ENCODE assay signal across 9 mouse cellular contexts in genomic region chr11:116531371-116532191, GRCm38 (mm10). TPM values are rescaled to one million over a fixed set of nuclear protein-coding genes. Genes with fewer than 3 reads are reported as not detected.
DNase-seq lines count a peak whose midpoint lies in the region; ATAC-seq and TF ChIP-seq lines count a peak whose summit lies in the region.
"Had no signal": no experiment of that assay in that cellular context is flagged by ENCODE, and none has a peak within 500 bp of the region (broad histone marks: within the 10 kb centered on the region; RNA-seq: fewer than 3 reads in every experiment).

No protein-coding gene starts in this region.

- TF ChIP-seq EP300 in lung, postnatal 0 days (IDR thresholded peaks at IDR 0.05) = no peak

- peak overlapping the region; percentile 93 for H3K4me2 ChIP-seq in hindbrain, embryonic 16.5 days (ENCODE audit: low read length)
- H3K4me2 ChIP-seq in lung, postnatal 0 days (replicated peaks; ENCODE audit: low read depth, low read length) = peak overlapping the region; percentile 86

- H3K4me3 ChIP-seq in left cerebral cortex, adult 2 months = peak overlapping the region; percentile 48
- peak overlapping the region; percentile 64 for H3K4me3 ChIP-seq in embryonic facial prominence, embryonic 10.5 days
- peak overlapping the region; percentile 50 for H3K4me3 ChIP-seq in hindbrain, embryonic 16.5 days (ENCODE audit: low read length)
- H3K4me3 ChIP-seq in lung, postnatal 0 days (ENCODE audit: low read depth, low read length) = peak overlapping the region; percentile 55

- ATAC-seq in hindbrain, embryonic 16.5 days = no peak
- ATAC-seq in lung, postnatal 0 days = 0 out of 2 replicates have a peak, but pooled peaks have one; percentile 7
- no peak for ATAC-seq in erythroid progenitor cell, adult 5-6 weeks (replicated peaks; ENCODE audit: low FRiP score, poor library complexity, severe bottlenecking)

- intact Hi-C loops in left cerebral cortex, adult 2 months (cut with DNase I) = loop anchor here (2.0 kb wide), 1 partner anchor 41 kb away; no protein-coding TSS in a partner anchor

- peak in 1 of 2 experiments; percentile 28 for DNase-seq in left cerebral cortex, adult 2 months (ENCODE audit: extremely low spot score in 1 of 2, low spot score in 2 of 2)
- no peak for DNase-seq in left cerebral cortex, adult 18-20 months (ENCODE audit: low spot score in 2 of 2)
- DNase-seq in embryonic facial prominence, embryonic 10.5 days (ENCODE audit: low spot score) = peak; percentile 54
- peak; percentile 65 for DNase-seq in lung, postnatal 0 days (ENCODE audit: low spot score)
- no peak for DNase-seq in layer of hippocampus, adult 9-10 months (ENCODE audit: low spot score)
- no peak for DNase-seq in right cerebral cortex, adult 2 months (ENCODE audit: low spot score in 2 of 2)

- H3K4me1 ChIP-seq in embryonic facial prominence, embryonic 10.5 days = peaks cover 58% of the 10 kb centered on the region
- H3K4me1 ChIP-seq in hindbrain, embryonic 16.5 days (ENCODE audit: control insufficient read depth, insufficient read depth, low read depth, low read length) = peaks cover 34% of the 10 kb centered on the region
- peaks cover 6% of the 10 kb centered on the region; the same call in 1 of the 2 replicates for H3K4me1 ChIP-seq in lung, postnatal 0 days (ENCODE audit: insufficient read depth, low read depth, low read length)

- 4% methylated on average over 48 of the region's 48 CpGs for WGBS in embryonic facial prominence, embryonic 10.5 days
- 3% methylated on average over 48 of the region's 48 CpGs for WGBS in hindbrain, embryonic 16.5 days
- WGBS in lung, postnatal 0 days = 2% methylated on average over 48 of the region's 48 CpGs

- peaks cover 7% of the 10 kb centered on the region; the same call in 1 of the 2 replicates for H3K36me3 ChIP-seq in embryonic facial prominence, embryonic 10.5 days (replicated peaks)
- no peaks in the 10 kb centered on the region for H3K36me3 ChIP-seq in hindbrain, embryonic 16.5 days (ENCODE audit: control insufficient read depth, insufficient read depth, low read length)
- H3K36me3 ChIP-seq in lung, postnatal 0 days (ENCODE audit: insufficient read depth, low read length) = no peaks in the 10 kb centered on the region

- TF ChIP-seq CTCF in left cerebral cortex, adult 2 months (IDR thresholded peaks at IDR 0.05) = no peak
- TF ChIP-seq CTCF in lung, postnatal 0 days (IDR thresholded peaks at IDR 0.05) = no peak

- H3K27me3 ChIP-seq in embryonic facial prominence, embryonic 10.5 days (replicated peaks; ENCODE audit: low read depth, poor library complexity, severe bottlenecking) = peaks cover 70% of the 10 kb centered on the region
- peaks cover 36% of the 10 kb centered on the region for H3K27me3 ChIP-seq in hindbrain, embryonic 16.5 days (replicated peaks; ENCODE audit: control insufficient read depth, insufficient read depth, low read length)
- no peaks in the 10 kb centered on the region; the same call in 1 of the 2 replicates for H3K27me3 ChIP-seq in lung, postnatal 0 days (replicated peaks; ENCODE audit: insufficient read depth, low read length)

- H3K9me3 ChIP-seq in embryonic facial prominence, embryonic 10.5 days = no peaks in the 10 kb centered on the region
- no peaks in the 10 kb centered on the region for H3K9me3 ChIP-seq in hindbrain, embryonic 16.5 days (ENCODE audit: control insufficient read depth, low read length)
- no peaks in the 10 kb centered on the region for H3K9me3 ChIP-seq in lung, postnatal 0 days (ENCODE audit: low read length)

- no peak overlapping the region for H3K27ac ChIP-seq in left cerebral cortex, adult 2 months
- peak overlapping the region; percentile 81 for H3K27ac ChIP-seq in embryonic facial prominence, embryonic 10.5 days (replicated peaks)
- H3K27ac ChIP-seq in hindbrain, embryonic 16.5 days (ENCODE audit: low read depth, low read length) = no peak overlapping the region
- H3K27ac ChIP-seq in lung, postnatal 0 days (ENCODE audit: low read length) = peak overlapping the region; percentile 92

- H3K9ac ChIP-seq in hindbrain, embryonic 16.5 days (ENCODE audit: low read depth, low read length) = peak overlapping the region; percentile 57
- H3K9ac ChIP-seq in lung, postnatal 0 days (replicated peaks; ENCODE audit: low read depth) = peak overlapping the region; percentile 69

RNA-seq across cellular contexts. Expression of gene Sphk1, which starts 0.9 kb away (rescaled TPM):
- total RNA-seq in left cerebral cortex, adult 2 months (2021) = 1 to 10 TPM; 6.1 to 6.8 TPM
- total RNA-seq in left cerebral cortex, adult 18-20 months (2021) = 1 to 10 TPM; 7.9 to 9.9 TPM
- 5.9 and 6.5 TPM in 2 replicates for polyA plus RNA-seq in embryonic facial prominence, embryonic 10.5 days (2016; fragmentation: Nextera tagmentation; extraction: Ambion mirVana)
- polyA plus RNA-seq in hindbrain, embryonic 16.5 days (2015; fragmentation: Nextera tagmentation; extraction: Ambion mirVana) = 10.7 and 13.9 TPM in 2 replicates
- polyA plus RNA-seq in lung, postnatal 0 days (2015; fragmentation: Nextera tagmentation; extraction: Ambion mirVana) = 38.6 and 56.3 TPM in 2 replicates
- total RNA-seq in erythroid progenitor cell, adult 5-6 weeks (2015; ENCODE audit: low replicate concordance) = 34.0 and 39.3 TPM in 2 replicates
- 65.2 and 96.7 TPM in 2 replicates for total RNA-seq in erythroid progenitor cell, adult 5-6 weeks (2017; ENCODE audit: low replicate concordance)

RNA-seq across cellular contexts. Expression of gene Prpsap1, which starts 37.6 kb away (rescaled TPM):
- total RNA-seq in left cerebral cortex, adult 2 months (2021) = 10 to 100 TPM; 78.3 to 85.6 TPM
- 10 to 100 TPM; 82.7 to 89.4 TPM for total RNA-seq in left cerebral cortex, adult 18-20 months (2021)
- 233 and 242 TPM in 2 replicates for polyA plus RNA-seq in embryonic facial prominence, embryonic 10.5 days (2016; fragmentation: Nextera tagmentation; extraction: Ambion mirVana)
- polyA plus RNA-seq in hindbrain, embryonic 16.5 days (2015; fragmentation: Nextera tagmentation; extraction: Ambion mirVana) = 181 and 190 TPM in 2 replicates
- 89.5 and 97.7 TPM in 2 replicates for polyA plus RNA-seq in lung, postnatal 0 days (2015; fragmentation: Nextera tagmentation; extraction: Ambion mirVana)
- total RNA-seq in erythroid progenitor cell, adult 5-6 weeks (2015; ENCODE audit: low replicate concordance) = 10.8 and 15.9 TPM in 2 replicates
- total RNA-seq in erythroid progenitor cell, adult 5-6 weeks (2017; ENCODE audit: low replicate concordance) = 9.5 and 12.0 TPM in 2 replicates

RNA-seq across cellular contexts. Expression of gene Ube2o, which starts 49.7 kb away (rescaled TPM):
- total RNA-seq in left cerebral cortex, adult 2 months (2021) = 100 to 1,000 TPM; 123 to 125 TPM
- 100 to 1,000 TPM; 123 TPM for total RNA-seq in left cerebral cortex, adult 18-20 months (2021)
- 12.0 and 12.4 TPM in 2 replicates for polyA plus RNA-seq in embryonic facial prominence, embryonic 10.5 days (2016; fragmentation: Nextera tagmentation; extraction: Ambion mirVana)
- 16.4 and 16.6 TPM in 2 replicates for polyA plus RNA-seq in hindbrain, embryonic 16.5 days (2015; fragmentation: Nextera tagmentation; extraction: Ambion mirVana)
- polyA plus RNA-seq in lung, postnatal 0 days (2015; fragmentation: Nextera tagmentation; extraction: Ambion mirVana) = 9.1 and 9.8 TPM in 2 replicates
- total RNA-seq in erythroid progenitor cell, adult 5-6 weeks (2015; ENCODE audit: low replicate concordance) = 95.5 and 136 TPM in 2 replicates
- total RNA-seq in erythroid progenitor cell, adult 5-6 weeks (2017; ENCODE audit: low replicate concordance) = 126 and 150 TPM in 2 replicates

RNA-seq across cellular contexts. Expression of gene Aanat, which starts 54.7 kb away (rescaled TPM):
- total RNA-seq in left cerebral cortex, adult 2 months (2021) = 1 to 10 TPM; 1.3 to 2.2 TPM
- total RNA-seq in left cerebral cortex, adult 18-20 months (2021) = 1 to 10 TPM in 1 of 2 experiments, under 1 TPM in 1; 0.56 to 1.4 TPM
- not detected in 2 replicates for polyA plus RNA-seq in embryonic facial prominence, embryonic 10.5 days (2016; fragmentation: Nextera tagmentation; extraction: Ambion mirVana)
- polyA plus RNA-seq in hindbrain, embryonic 16.5 days (2015; fragmentation: Nextera tagmentation; extraction: Ambion mirVana) = 0.51 and 0.55 TPM in 2 replicates
- polyA plus RNA-seq in lung, postnatal 0 days (2015; fragmentation: Nextera tagmentation; extraction: Ambion mirVana) = 0.26 TPM in 1 of 2 replicates, not detected in the other
- total RNA-seq in erythroid progenitor cell, adult 5-6 weeks (2015; ENCODE audit: low replicate concordance) = not detected in 2 replicates
- total RNA-seq in erythroid progenitor cell, adult 5-6 weeks (2017; ENCODE audit: low replicate concordance) = not detected in 2 replicates
- total RNA-seq: common myeloid progenitor, adult 5-6 weeks had no signal

Comparison
In these comparisons a context has a peak if more than half of its experiments do, and no peak if none do; other contexts are left out.
1. DNase-seq: peak in embryonic facial prominence, embryonic 10.5 days (single experiment) and lung, postnatal 0 days (single experiment); none in left cerebral cortex, adult 18-20 months (0 of 2), layer of hippocampus, adult 9-10 months (single experiment) and right cerebral cortex, adult 2 months (0 of 2).
2. H3K27ac ChIP-seq: peak in embryonic facial prominence, embryonic 10.5 days (single experiment) and lung, postnatal 0 days (single experiment); none in left cerebral cortex, adult 2 months (single experiment) and hindbrain, embryonic 16.5 days (single experiment).
3. RNA of gene Prpsap1, which starts 37.6 kb away (total RNA-seq): 82.7 to 89.4 TPM in left cerebral cortex, adult 18-20 months and 78.3 to 85.6 TPM in left cerebral cortex, adult 2 months; 9.5 to 15.9 TPM in erythroid progenitor cell, adult 5-6 weeks; every median in the first group is over 4 times any median in the second.
4. Peak in every context shown above with its lines, with median percentiles within 50 percentile points of each other: H3K4me3 ChIP-seq.